Mouse (Mus musculus): ENCODE measurements around the gene Mif4gd. TPM values are rescaled to one million over a fixed set of nuclear protein-coding genes. Genes with fewer than 3 reads are reported as not detected.

The Mif4gd gene
- polyA plus RNA-seq, 1 experiment, result 3.6 TPM

DNA sequence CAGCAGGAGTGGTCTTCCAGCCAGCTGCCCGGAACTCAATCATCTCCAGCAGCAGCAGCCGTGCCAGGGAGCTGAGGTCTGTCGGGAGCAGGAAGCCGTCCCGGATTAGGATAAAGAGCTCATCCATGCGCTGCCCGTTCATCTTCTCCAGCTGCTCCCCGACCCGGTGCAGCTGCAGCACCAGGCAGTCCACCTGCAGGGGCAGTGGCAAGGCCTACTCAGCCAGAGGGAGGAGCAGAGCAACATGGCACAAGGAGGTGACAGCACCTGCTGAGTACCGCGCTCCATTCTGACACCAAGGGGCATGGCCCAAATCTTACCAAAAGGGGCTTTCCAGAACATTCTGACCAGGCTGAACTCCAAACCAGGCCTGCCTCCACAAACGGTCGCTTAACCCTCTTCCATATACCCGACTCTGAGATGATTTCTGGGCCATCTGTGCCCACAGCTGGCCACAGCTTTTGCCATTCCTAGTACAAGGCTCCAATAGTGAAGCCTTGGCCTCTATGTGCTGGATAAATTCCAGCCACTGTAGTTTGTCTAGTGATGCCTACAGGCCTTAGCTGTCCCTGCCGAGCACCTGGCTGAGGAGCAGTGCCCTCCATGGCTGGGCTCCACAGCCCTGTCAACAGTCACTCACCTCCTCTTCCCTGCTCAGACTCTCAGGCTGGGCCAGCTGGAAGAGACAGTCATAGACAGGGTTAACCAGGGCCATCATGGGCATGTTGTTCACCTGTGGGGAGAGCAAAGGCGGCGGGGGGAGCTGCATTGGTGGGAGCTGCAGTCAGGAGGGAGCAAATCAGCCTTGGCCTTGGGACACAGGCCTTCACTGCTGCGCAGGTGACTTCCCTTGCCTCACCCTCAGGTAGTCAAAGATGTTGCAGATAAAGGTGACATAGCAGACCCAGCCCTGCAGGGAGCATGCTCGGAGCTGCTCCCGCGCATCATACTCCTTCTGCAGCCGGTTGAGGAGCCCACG, 4.1 kb downstream of the Mif4gd start:
- H3K4me1 ChIP-seq (ENCODE audit: control insufficient read depth), result peaks cover 58% of the 10 kb centered on the region
- no peaks in the 10 kb centered on the region for H3K9me3 ChIP-seq (ENCODE audit: control insufficient read depth, low read length)
- H3K27me3 ChIP-seq (ENCODE audit: control insufficient read depth), result no peaks in the 10 kb centered on the region
- H3K4me3 ChIP-seq (replicated peaks), result no peak overlapping the region
- H3K36me3 ChIP-seq (ENCODE audit: control insufficient read depth), result peaks cover 68% of the 10 kb centered on the region
- TF ChIP-seq GATA1 (IDR thresholded peaks at IDR 0.05; ENCODE audit: low read length), result no peak
- no peak for TF ChIP-seq TAL1 (IDR thresholded peaks at IDR 0.05; ENCODE audit: low read length)

DNA sequence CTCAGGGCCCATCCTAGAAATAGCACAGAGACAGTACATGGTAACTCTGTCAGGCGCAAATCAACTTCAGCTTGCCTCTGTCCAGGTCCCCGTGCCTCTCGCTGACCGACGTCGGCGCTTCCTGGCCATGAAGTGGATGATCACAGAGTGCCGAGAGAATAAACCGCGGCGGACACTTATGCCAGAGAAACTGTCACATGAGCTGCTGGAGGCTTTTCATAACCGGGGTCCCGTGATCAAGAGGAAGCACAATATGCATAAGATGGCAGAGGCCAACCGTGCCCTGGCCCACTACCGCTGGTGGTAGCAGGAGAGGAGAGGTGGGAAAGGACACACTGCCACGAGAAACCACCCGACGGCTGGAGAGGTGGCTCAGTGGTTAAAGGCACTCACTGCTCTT, 6.0 kb downstream of the Mif4gd start:
- H3K27me3 ChIP-seq (ENCODE audit: control insufficient read depth), result no peaks in the 10 kb centered on the region
- H3K4me1 ChIP-seq (ENCODE audit: control insufficient read depth), result peaks cover 56% of the 10 kb centered on the region
- no peak overlapping the region for H3K4me3 ChIP-seq (replicated peaks)
- H3K36me3 ChIP-seq (ENCODE audit: control insufficient read depth), result peaks cover 77% of the 10 kb centered on the region
- H3K9me3 ChIP-seq (ENCODE audit: control insufficient read depth, low read length), result no peaks in the 10 kb centered on the region
- TF ChIP-seq TAL1 (IDR thresholded peaks at IDR 0.05; ENCODE audit: low read length), result no peak
- no peak for TF ChIP-seq GATA1 (IDR thresholded peaks at IDR 0.05; ENCODE audit: low read length)

DNA sequence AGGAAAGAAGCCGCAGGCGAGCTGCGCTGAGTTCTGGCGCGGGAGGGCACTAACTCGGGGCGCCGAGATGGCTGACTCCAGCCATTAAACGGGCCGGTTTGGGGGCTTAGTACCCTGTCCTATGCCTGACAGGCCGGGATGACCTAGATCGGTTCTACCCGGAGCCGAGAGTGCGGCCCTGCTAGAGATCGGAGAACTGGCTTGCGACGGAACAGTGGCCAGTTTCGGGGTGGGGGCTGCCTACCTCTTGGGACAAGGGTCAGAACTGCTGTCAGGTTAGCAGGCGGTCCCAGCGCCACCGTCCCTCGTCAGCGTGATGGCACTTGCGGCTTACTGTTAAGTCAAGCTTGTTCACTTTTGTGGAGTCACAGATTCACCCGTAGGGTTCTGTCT, 8.5 kb downstream of the Mif4gd start:
- Histone ChIP-seq H3K9me3 (ENCODE audit: control insufficient read depth, low read length) (no peaks in the 10 kb centered on the region), H3K4me1 (ENCODE audit: control insufficient read depth) (peaks cover 61% of the 10 kb centered on the region), H3K4me3 (replicated peaks) (peak overlapping the region; percentile 70), H3K27me3 (ENCODE audit: control insufficient read depth) (no peaks in the 10 kb centered on the region), H3K36me3 (ENCODE audit: control insufficient read depth) (peaks cover 76% of the 10 kb centered on the region)
- no peak for TF ChIP-seq GATA1 (IDR thresholded peaks at IDR 0.05; ENCODE audit: low read length)
- TF ChIP-seq TAL1 (IDR thresholded peaks at IDR 0.05; ENCODE audit: low read length), result no peak

DNA sequence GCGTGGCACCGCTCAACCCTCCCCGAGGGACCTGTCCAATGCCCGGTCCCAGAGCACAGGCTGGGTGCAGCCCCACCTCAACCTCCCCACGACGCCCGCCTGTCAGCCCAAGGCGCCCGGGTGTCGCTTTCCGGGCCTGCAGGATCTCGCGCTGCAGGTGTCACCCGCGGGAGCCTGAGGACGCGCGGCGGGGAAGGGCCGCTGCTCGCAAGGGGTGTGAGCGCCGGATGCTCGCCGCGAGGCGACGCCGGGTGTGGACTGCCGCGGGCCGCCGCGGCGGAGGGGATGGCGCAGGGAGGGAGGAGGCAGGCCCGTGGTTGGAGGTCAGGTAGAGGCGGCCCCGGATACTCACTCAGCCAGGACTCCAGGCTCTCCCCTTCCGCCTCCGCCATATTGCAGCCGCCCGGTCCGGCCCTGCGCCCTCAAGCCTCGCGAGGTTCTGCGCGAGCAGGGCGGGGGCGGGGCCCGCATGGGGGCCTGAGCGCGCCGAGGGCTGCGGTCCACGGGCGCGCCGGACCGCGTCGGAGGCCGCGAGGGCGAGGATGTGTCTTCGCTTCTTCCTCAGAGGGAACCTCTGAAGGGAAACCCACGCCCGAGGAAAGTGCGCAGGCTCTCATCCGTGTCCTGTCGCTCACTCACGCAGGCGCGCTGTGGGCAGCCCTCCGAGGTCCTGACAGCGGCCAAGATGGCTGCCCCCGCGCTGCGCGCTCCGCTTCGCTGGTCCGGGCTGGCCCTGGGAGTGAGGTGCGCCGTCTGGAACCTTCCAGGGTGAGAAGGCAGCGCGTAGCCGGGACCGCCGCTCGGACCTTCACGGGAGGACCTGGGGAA, 9.1 kb downstream of the Mif4gd start, which contains the start of the genes Mrps7 and Gga3:
Gene Mrps7, plus strand, starts transcription at position 450 of the 828 bp plus-strand sequence.
Gene Gga3, minus strand, starts transcription at position 576 of the 828 bp plus-strand sequence.
- no peaks in the 10 kb centered on the region for H3K27me3 ChIP-seq (ENCODE audit: control insufficient read depth)
- TF ChIP-seq GATA1 (IDR thresholded peaks at IDR 0.05; ENCODE audit: low read length), result no peak
- TF ChIP-seq TAL1 (IDR thresholded peaks at IDR 0.05; ENCODE audit: low read length), result no peak
- H3K4me3 ChIP-seq (replicated peaks), result peak within 1 kb of the TSS; percentile 70
- H3K36me3 ChIP-seq (ENCODE audit: control insufficient read depth), result peaks cover 74% of the 10 kb centered on the region
- no peaks in the 10 kb centered on the region for H3K9me3 ChIP-seq (ENCODE audit: control insufficient read depth, low read length)
- peaks cover 55% of the 10 kb centered on the region for H3K4me1 ChIP-seq (ENCODE audit: control insufficient read depth)

DNA sequence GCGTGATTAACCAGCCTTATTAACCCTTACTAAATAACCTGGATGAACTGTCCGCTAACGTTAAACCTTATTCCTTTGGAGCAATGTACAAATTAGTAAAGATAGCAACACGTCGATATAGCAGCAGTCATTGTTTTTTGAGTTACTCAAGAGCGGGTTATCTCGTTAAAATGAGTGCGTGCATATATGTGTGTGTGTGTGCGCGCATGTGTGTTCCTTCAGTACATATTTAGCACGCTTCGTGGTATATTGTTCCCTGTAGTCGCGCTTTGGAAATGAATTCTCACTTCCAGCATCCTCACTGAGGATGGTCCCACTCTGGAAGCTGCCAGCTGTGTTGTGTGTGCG, 9.7 kb downstream of the Mif4gd start:
- Histone ChIP-seq H3K4me1 (ENCODE audit: control insufficient read depth) (peaks cover 57% of the 10 kb centered on the region), H3K36me3 (ENCODE audit: control insufficient read depth) (peaks cover 74% of the 10 kb centered on the region), H3K4me3 (replicated peaks) (peak overlapping the region; percentile 70)

DNA sequence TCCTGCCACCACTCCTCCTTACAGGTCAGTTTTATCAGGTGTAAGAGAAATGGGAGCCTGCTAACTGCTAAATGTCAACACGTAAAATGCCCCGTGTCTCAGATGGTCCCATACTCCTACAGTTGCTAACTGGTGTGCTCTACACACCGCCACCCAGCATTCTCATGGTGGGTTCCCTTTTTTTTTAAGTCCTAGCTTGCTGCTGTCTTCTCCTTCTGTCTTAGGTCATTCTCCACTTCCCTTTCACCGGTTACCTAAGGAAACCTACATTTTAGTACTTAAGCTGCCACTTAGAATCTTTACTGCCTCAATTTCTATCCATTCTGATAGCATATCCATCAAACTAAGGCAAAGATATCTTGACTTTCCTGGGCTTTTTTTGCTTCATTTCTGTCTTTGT, 11.6 kb downstream of the Mif4gd start:
- H3K36me3 ChIP-seq (ENCODE audit: control insufficient read depth), result peaks cover 72% of the 10 kb centered on the region
- TF ChIP-seq GATA1 (IDR thresholded peaks at IDR 0.05; ENCODE audit: low read length), result no peak
- no peak for TF ChIP-seq TAL1 (IDR thresholded peaks at IDR 0.05; ENCODE audit: low read length)
- no peaks in the 10 kb centered on the region for H3K27me3 ChIP-seq (ENCODE audit: control insufficient read depth)
- no peak overlapping the region for H3K4me3 ChIP-seq (replicated peaks)
- peaks cover 56% of the 10 kb centered on the region for H3K4me1 ChIP-seq (ENCODE audit: control insufficient read depth)
- no peaks in the 10 kb centered on the region for H3K9me3 ChIP-seq (ENCODE audit: control insufficient read depth, low read length)

More for the DNA sequence above, 9.7 kb downstream of the Mif4gd start:
- TF ChIP-seq TAL1 (IDR thresholded peaks at IDR 0.05; ENCODE audit: low read length) (no peak), GATA1 (IDR thresholded peaks at IDR 0.05; ENCODE audit: low read length) (no peak)
- no peaks in the 10 kb centered on the region for H3K9me3 ChIP-seq (ENCODE audit: control insufficient read depth, low read length)
- H3K27me3 ChIP-seq (ENCODE audit: control insufficient read depth), result no peaks in the 10 kb centered on the region

DNA sequence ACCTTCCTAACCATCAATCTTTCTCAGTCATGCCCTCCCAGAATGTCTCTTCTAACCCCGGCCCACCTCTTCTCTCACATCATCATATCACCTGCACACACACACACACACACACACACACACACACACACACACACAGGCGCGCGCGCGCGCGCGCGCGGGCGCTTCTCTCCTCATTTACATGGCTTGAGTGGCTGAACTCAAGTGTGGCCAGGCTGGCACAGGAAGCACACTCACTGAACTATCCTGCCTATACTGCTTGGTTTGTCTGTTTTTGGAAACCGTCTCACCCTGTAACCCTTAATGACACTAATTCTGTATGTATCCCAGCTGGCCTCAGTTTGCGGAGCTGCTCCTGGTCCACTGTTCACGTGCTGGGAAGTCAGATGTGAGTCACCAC, 12.0 kb downstream of the Mif4gd start:
- Histone ChIP-seq H3K27me3 (ENCODE audit: control insufficient read depth) (no peaks in the 10 kb centered on the region), H3K36me3 (ENCODE audit: control insufficient read depth) (peaks cover 72% of the 10 kb centered on the region), H3K4me3 (replicated peaks) (no peak overlapping the region), H3K9me3 (ENCODE audit: control insufficient read depth, low read length) (no peaks in the 10 kb centered on the region), H3K4me1 (ENCODE audit: control insufficient read depth) (peaks cover 56% of the 10 kb centered on the region)
- TF ChIP-seq TAL1 (IDR thresholded peaks at IDR 0.05; ENCODE audit: low read length) (no peak), GATA1 (IDR thresholded peaks at IDR 0.05; ENCODE audit: low read length) (no peak)

DNA sequence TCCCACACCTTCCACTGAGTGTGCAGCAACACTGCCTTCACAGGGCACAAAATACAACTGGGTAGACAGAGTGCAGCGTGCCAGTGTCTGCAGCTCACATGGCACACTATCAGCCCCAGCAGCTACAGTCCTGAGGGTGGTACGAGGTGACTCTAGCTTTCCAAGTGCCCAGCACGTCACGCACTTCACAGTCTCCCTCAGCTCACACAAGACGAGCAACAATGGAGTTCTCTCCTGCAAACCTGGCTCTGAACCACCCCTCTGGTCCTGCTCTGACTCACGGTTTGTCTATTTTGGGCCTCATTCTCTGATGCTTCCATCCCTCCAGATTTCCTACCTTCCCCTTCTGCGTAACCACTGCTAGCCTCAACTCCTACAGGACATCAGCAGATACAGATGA, 13.0 kb downstream of the Mif4gd start:
- Histone ChIP-seq H3K9me3 (ENCODE audit: control insufficient read depth, low read length) (no peaks in the 10 kb centered on the region), H3K4me3 (replicated peaks) (peak overlapping the region; percentile 5), H3K27me3 (ENCODE audit: control insufficient read depth) (no peaks in the 10 kb centered on the region), H3K4me1 (ENCODE audit: control insufficient read depth) (peaks cover 45% of the 10 kb centered on the region), H3K36me3 (ENCODE audit: control insufficient read depth) (peaks cover 71% of the 10 kb centered on the region)
- no peak for TF ChIP-seq GATA1 (IDR thresholded peaks at IDR 0.05; ENCODE audit: low read length)
- TF ChIP-seq TAL1 (IDR thresholded peaks at IDR 0.05; ENCODE audit: low read length), result no peak

DNA sequence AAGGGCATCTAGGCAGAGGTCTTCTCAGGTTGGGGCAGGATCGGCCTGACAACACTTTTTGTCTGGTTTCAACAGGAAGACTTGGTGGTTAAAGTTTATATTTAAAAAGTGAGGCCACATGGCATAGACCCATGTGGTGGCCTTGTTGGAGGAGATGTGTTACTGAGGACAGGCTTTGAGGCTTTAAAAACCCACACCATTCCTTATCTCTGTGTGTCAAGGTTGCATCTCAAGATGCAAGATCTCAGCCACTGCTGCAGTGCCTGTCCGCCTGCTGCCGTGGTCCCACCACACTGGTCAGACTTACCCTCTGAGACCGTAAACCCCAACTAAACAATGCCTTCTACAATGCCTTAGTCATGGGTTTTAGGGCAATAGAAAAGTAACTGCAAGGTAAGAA, 14.5 kb downstream of the Mif4gd start:
- Histone ChIP-seq H3K27me3 (ENCODE audit: control insufficient read depth) (no peaks in the 10 kb centered on the region), H3K9me3 (ENCODE audit: control insufficient read depth, low read length) (no peaks in the 10 kb centered on the region), H3K4me3 (replicated peaks) (no peak overlapping the region), H3K36me3 (ENCODE audit: control insufficient read depth) (peaks cover 85% of the 10 kb centered on the region), H3K4me1 (ENCODE audit: control insufficient read depth) (peaks cover 40% of the 10 kb centered on the region)
- no peak for TF ChIP-seq GATA1 (IDR thresholded peaks at IDR 0.05; ENCODE audit: low read length)
- no peak for TF ChIP-seq TAL1 (IDR thresholded peaks at IDR 0.05; ENCODE audit: low read length)

Measured in erythroblast, embryonic 14.5 days (primary cell).